Mouse (Mus musculus) retina, postnatal 1 day (tissue): ENCODE results near the gene Fyttd1.
"Not testable (repeated sequence)": the region's sequence is repeated elsewhere in the genome, so short reads cannot be mapped to it uniquely, and the experiment has no call there.

Source experiments
- DNase-seq: peaks from one replicate; pipeline ENCODE4 v3.0.0-alpha.2; 2012

Fyttd1 gene

GRCm38 (mm10) chr16:32878972-32879926 lies 1.9 kb downstream of the Fyttd1 start:
- peak; percentile 16 for DNase-seq

GRCm38 (mm10) chr16:32881538-32881937 lies 4.2 kb downstream of the Fyttd1 start:
- DNase-seq, result no peak

GRCm38 (mm10) chr16:32887996-32888395 lies 10.7 kb downstream of the Fyttd1 start:
- no peak for DNase-seq

GRCm38 (mm10) chr16:32889881-32890280 lies 12.6 kb downstream of the Fyttd1 start:
- no peak for DNase-seq

GRCm38 (mm10) chr16:32896126-32896525 lies 18.8 kb downstream of the Fyttd1 start:
- DNase-seq, result no peak

- DNase-seq, result no peak
Observed at GRCm38 (mm10) chr16:32901360-32902050, 24.2 kb downstream of the Fyttd1 start.

- no peak for DNase-seq
Observed at GRCm38 (mm10) chr16:32902051-32902428, 24.7 kb downstream of the Fyttd1 start.

- DNase-seq, result no peak
Observed at GRCm38 (mm10) chr16:32906186-32906585, 28.9 kb downstream of the Fyttd1 start.

GRCm38 (mm10) chr16:32906727-32907126 lies 29.4 kb downstream of the Fyttd1 start:
- no peak for DNase-seq

GRCm38 (mm10) chr16:32913212-32913611 lies 35.9 kb downstream of the Fyttd1 start:
- DNase-seq, result no peak

GRCm38 (mm10) chr16:32913937-32914881 lies 36.9 kb downstream of the Fyttd1 start, which contains the start of gene Lrch3:
TSS of gene Lrch3 (plus strand) at chr16:32914100.
- DNase-seq, result peak; percentile 95

GRCm38 (mm10) chr16:32915292-32916068 lies 38.2 kb downstream of the Fyttd1 start:
- DNase-seq, result no peak

GRCm38 (mm10) chr16:32926629-32927028 lies 49.3 kb downstream of the Fyttd1 start:
- DNase-seq, result not testable (repeated sequence)

- no peak for DNase-seq
Observed at GRCm38 (mm10) chr16:32927044-32927443, 49.7 kb downstream of the Fyttd1 start.

- DNase-seq, result no peak
Observed at GRCm38 (mm10) chr16:32929918-32930317, 52.6 kb downstream of the Fyttd1 start.

- peak; percentile 53 for DNase-seq
Observed at GRCm38 (mm10) chr16:32934470-32934869, 57.2 kb downstream of the Fyttd1 start.

- no peak for DNase-seq
Observed at GRCm38 (mm10) chr16:32935088-32935487, 57.8 kb downstream of the Fyttd1 start.

- DNase-seq, result no peak
Observed at GRCm38 (mm10) chr16:32937358-32937757, 60.1 kb downstream of the Fyttd1 start.

GRCm38 (mm10) chr16:32939301-32939700 lies 62.0 kb downstream of the Fyttd1 start:
- DNase-seq, result peak; percentile 12

- DNase-seq, result not testable (repeated sequence)
Observed at GRCm38 (mm10) chr16:32939716-32940115, 62.4 kb downstream of the Fyttd1 start.

GRCm38 (mm10) chr16:32941226-32941625 lies 63.9 kb downstream of the Fyttd1 start:
- DNase-seq, result not testable (repeated sequence)

GRCm38 (mm10) chr16:32942694-32943093 lies 65.4 kb downstream of the Fyttd1 start:
- DNase-seq, result no peak
